Mouse (Mus musculus) heart, embryonic 13.5 days (tissue): ENCODE results near the gene Lrrc37a. TPM values are rescaled to one million over a fixed set of nuclear protein-coding genes. Genes with fewer than 3 reads are reported as not detected.

Experiments
- polyA plus RNA-seq: library from polyadenylated mRNA; unstranded; fragments of >200 nt; fragmentation: Nextera tagmentation; extraction: Ambion mirVana; gene quantifications from 2 replicates; pipeline ENCODE4 v1.2.1, GENCODE M21; 2015

Gene Lrrc37a
- polyA plus RNA-seq, 1 experiment from 2014 or later, result not detected

Other genes starting within 250 kb of the Lrrc37a start
- gene Map3k14, start 237.1 kb downstream of the Lrrc37a start, polyA plus RNA-seq, result 1.8 and 1.9 TPM in 2 replicates
- 5.6 and 5.8 TPM in 2 replicates for gene Arhgap27, start 140.9 kb downstream of the Lrrc37a start, polyA plus RNA-seq
- gene Plekhm1, start 91.9 kb downstream of the Lrrc37a start, polyA plus RNA-seq, result 4.8 and 5.3 TPM in 2 replicates
- gene Gm884, start 116.5 kb upstream of the Lrrc37a start, polyA plus RNA-seq, result not detected in 2 replicates
- not detected in 2 replicates for gene Lyzl6, start 134.3 kb upstream of the Lrrc37a start, polyA plus RNA-seq
- not detected in 2 replicates for gene Rprml, start 145.0 kb upstream of the Lrrc37a start, polyA plus RNA-seq
- 58.3 and 64.7 TPM in 2 replicates for gene Gosr2, start 193.3 kb upstream of the Lrrc37a start, polyA plus RNA-seq
- gene Wnt9b, start 245.2 kb upstream of the Lrrc37a start, polyA plus RNA-seq, result 0.80 and 0.91 TPM in 2 replicates